Mouse (Mus musculus): ENCODE measurements around the gene Stard10.

The Stard10 gene

DNA sequence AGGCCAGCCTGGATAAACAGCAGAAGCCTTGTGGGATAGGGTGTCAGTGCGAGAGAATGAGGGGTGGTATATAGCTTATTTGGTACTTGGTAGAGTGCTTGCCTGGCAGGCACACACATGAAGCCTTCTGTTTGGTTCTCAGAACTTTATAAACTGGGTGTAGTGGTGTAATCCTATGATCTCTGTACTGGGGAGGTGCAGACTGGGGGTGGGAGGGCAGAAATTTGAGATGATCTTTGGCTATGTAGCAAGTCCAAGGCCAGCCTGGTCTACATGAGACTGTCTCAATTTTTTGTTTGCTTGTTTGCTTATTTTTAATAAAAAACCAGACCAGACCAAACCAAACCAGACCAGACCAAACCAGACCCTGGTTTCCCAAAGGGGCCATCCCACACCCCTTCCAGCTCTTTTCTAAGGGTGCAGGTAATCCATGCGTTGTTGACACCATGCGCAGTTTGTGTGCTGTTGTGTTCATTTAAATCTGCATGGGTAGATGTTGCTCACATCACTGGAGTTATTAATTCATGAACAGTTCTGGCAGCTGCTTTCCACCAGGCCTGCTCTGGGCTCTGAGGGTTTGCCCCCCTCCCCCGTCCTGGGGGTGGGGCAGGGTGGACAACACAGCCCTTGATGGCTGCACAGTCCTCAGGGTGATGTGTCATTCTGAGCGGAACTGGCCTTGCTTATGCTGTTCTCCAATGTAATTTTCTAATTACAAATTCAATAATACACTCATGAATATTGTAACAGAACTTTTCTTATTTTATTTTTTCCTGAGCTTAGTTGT is 15.4 kb downstream of the Stard10 start:
- DNase-seq: no peak

DNA sequence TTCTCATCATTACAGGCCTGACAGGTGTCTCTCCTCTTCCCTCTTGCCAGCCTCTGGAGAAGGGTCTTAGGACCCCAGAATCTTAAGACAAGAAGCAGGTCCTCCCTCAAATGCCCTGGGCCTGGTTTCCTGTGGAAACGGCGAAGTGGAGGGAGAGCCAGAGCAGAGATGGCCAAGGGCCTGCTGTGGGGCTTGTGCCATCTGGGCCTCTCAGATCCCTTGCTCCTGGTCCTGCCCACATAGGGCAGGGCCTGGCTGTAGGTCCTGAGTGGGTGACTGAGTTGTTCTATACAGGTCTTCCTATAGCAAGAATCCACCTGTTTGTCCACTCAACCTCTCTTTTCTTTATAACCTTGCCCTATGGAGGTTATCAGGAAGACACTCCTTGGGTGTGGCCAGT is 18.3 kb downstream of the Stard10 start:
- DNase-seq: no peak

DNA sequence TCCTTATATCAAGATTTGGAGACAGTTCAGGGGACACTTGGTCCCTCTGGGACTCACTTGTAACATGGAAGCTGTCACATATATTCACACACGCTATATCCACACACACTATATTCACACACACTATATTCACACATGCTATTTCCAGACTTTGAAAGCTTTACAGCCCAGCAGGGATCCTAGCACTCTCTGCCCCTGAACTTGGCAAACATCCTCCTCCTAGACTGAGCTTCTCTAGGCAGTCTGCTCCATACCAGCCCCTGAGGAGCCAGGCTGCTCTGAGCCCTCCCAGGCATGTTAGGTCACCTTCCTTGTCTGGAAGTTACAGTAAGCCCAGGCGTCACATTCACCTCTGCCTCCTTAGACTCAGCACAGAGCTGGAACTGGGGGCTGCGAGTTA is 19.8 kb downstream of the Stard10 start:
- DNase-seq: no peak

DNA sequence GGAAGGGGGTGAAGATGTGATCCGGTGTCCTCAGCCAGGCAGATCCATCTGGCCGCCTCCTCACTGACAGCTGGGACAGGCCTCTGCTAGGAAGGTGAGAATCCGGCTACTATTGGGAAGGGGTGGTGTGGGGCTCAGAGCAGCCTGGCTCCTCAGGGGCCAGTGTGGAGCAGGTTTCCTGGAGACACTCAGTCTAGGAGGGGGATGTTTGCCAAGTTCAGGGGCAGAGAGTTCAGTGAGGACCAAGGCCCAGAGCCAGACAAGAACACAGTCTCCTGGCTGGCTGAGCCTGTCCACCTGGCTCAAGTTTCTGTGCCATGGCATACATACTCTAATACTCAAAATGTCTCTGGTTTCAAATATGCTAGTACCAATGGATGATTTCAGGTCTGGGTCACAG is 20.5 kb downstream of the Stard10 start:
- DNase-seq: no peak

DNA sequence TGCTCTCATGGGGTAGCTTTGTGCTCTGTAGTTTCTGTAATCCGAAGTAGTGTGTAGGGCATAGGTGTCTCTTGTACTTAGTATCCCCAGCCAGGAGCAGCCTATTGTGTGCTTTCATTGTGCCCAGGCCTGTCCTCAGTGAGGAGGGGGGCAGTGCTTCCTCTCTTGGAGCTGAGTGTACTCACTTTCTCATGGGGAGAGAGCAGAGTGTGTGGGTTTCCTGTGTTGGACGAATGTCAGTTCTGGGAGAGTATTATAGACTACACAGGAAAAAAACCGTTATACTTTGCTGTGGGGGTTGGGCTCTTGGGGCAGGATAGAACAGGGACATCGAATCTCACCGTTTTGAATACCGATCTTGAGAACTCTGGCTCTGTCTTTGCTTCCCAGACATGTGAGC is 24.5 kb downstream of the Stard10 start:
- no peak for DNase-seq

DNA sequence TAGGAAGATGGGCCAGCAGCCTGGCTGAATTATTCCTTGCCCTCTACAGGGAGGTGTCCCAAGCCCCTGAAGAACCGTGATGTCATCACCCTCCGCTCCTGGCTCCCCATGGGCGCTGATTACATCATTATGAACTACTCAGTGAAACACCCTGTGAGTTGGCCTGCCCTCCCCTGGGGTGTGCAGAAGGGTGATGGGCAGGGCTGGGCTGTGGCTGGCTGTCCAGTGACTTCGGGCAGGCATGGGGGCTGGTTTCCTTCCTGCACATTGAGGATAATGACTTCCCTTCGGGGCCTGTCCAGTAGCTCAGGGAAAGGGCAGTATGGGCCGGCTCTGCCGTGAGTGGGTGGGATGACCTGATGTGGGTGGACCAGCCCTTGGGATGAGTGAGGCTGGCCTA is 26.2 kb downstream of the Stard10 start:
- no peak for DNase-seq

DNA sequence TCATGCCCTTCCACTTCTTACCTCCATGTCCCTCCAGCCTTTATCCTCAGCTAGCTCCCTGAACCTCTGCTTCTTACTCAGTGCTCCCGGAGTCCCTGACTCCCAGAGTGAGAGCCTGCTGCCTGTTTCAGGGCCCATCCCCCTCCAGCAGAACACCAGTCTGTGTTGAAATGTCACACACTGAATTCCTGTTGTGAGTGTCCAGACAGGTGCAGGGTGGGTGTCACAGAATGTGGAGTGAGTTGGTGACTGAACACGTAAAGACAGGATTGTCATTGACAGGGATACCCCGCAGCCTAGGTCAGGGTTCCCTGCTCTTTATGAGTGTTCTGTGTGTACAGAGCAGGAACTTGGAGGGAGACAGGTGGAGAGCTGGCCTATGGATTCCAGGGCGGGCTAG is 28.0 kb downstream of the Stard10 start:
- no peak for DNase-seq

DNA sequence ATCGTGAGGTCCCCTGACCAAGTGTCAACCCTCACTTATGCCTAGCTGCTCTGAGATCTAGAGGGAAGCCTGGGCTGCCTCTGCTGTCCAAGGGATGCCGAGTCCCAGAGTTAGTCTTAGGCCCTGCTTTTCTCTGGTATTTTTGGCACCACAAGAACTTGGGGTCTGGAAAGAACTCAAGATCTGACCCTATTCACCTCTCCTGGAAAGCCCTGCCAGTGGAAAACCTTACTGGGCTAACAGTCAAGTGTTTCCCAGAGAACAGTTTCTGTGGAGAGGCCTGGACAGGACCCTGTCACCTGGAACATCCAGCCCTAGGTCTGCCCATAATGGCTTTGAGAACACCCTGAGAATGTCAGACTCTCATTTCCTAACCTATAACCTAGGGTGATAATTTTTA is 30.1 kb downstream of the Stard10 start:
- no peak for DNase-seq

DNA sequence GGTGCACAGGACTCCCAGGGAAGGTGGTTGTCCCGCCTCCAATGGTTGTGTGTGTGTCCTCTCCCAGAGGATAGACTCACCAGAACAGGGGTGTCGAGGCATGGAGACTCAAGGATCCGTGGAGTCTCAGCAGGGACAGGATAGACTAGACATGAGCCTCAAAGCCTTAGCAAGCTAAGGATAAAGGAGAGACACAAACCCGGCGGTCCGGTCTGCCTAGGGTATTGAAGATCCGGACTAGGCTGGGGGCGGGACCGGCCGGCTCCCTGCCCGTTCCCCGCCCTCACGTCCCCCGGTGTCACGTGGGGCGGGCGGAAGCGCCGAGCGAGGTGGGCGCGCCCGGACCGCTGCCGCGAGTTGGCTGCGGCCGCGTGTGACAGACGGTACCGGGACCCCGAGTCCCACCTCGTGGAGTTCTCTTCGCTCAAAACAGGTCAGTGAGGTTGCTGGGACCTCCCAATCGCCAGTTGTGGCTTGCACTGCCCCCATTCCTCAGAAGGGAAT is 30.9 kb downstream of the Stard10 start, which contains the start of gene Arap1:
Gene Arap1, plus strand, starts transcription at position 301 of the 504 bp plus-strand sequence.
- DNase-seq: peak; percentile 79

DNA sequence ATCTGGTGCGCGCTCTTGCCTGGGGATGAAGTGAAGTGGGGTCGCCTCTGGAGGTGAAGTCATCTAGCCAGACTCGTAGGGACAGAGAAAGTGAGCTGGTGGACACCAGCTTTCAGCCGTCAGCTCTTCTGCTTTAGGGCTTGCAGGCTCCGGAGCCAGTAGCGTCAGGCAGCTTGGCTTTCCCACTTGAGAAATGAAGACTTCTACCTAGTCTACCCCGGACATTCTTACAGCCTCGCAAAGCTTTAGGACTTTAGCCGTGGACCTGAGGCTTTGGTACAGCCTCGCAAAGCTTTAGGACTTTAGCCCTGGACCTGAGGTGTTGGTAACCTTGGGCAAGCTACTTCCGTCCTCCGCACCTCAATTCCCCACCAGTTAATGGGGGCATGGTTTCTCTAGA is 31.4 kb downstream of the Stard10 start:
- DNase-seq: peak; percentile 41

DNA sequence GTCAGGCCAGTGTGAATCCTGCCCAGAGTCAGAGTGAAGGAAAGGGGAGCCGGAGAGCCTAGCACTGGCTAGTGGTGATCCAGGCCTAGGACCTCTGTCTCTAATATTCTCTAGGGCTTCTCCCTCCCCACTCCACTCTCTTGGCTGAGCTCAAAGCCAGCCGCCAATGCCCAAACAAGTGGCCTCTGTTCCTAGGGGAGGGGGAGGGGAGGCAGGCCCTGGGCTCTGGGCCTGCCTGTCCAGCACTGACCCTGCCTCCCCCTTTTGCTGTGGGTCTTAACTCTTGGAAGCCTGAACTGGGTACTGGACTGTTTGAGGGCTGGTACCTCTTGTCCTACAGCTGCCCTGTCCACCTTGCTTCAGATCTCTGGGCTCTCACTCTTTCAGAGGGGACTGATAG is 33.0 kb downstream of the Stard10 start:
- no peak for DNase-seq

DNA sequence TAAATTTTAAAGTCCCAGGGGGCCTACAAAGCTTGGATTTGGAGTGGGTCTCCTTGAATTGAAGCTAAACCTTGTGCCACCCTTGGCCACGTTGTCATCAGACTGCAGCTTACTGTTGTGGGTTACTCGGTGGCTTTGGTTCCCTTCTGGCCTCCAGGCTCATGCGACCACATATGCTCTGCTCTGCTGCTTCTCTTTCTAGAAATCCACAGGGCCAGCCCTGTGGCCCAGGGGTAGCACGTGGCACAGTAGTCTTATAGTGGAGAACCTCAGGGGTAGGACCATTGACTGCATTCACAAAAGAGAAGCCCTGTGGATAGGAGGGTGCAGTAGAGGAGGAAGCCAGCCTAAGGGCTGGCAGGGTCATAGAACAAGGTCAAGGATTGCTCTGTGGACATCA is 35.5 kb downstream of the Stard10 start:
- no peak for DNase-seq

DNA sequence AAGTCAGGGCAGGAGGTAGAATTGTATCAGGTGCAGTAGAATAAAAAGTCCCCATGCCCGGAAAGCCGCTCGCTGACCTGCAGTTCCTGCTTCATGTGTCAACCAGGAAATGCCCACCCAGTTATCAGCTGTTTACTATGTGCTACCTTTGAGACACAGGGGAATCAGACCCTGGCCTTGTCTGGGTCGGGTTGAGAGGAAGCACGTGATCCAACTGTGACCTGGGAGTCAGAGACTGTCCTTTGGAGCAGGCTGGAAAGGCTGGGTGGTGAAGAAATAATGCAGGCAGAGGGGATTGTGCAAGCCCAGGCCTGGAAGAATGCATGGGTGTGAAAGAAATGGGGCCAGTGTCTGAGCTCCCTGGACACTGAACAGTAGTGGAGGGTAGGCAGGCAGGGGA is 37.5 kb downstream of the Stard10 start:
- DNase-seq: peak; percentile 45

DNA sequence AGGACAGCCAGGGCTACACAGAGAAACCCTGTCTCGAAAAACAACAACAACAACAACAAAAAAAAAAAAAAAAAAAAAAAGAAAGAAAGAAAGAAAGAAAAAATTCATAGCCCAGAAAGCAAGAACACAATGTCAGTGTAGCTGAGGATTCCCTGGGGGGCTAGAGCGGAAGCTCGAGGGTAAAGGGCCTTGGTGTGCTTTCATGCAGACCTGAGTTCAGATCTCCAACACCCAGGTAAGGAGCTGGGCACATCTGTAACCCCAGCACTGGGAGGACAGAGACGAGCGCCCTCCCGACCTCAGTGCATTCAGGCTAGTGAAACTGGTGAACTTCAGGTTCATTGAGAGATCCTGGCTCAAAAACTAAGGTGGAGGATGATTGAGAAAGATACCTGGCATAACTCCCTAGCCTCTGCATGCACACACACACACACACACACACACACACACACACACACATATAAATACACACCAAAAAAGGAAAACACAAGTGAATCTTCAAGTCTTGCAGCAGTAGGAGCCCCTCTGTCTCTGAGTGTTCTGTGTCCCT is 38.7 kb downstream of the Stard10 start:
- no peak for DNase-seq

DNA sequence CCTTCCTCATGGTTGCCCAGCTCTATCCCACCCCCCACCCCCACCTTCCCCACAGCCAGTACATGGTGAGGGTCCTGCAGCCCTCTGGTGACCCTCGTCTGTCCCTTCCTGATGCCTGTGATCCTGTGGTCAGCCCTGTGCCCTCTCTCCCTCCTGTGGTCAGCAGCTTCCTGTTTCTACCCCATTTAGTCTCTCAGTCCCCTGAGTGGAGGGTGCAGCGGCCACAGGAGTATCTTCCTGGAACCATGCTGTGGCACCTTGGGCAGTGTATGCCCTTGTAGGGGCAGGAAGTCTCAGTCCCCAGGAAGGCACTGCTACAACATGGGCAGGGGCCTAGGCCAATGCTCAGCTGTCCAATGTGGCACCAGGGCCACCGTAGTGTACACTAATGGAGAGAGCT is 40.0 kb downstream of the Stard10 start:
- DNase-seq: no peak

DNA sequence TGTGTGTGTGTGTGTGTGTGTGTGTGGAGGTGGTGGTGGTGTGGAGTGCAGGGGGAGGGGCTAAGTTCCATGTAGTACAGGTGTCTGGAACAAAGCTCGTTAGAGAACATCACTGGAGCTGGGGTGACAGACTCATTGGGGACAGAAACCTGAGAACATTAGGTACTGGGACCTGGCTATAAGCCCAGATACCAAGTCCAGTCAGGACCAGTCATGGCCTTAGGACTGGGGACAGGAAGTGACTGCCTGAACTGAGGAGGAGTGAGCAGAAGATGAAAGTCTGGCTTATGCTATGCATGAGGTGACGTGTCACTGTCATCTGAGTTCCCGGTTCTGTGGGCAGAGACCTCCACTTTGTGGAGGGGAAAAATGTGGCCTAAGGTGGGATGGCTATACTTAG is 43.5 kb downstream of the Stard10 start:
- DNase-seq: peak; percentile 54

DNA sequence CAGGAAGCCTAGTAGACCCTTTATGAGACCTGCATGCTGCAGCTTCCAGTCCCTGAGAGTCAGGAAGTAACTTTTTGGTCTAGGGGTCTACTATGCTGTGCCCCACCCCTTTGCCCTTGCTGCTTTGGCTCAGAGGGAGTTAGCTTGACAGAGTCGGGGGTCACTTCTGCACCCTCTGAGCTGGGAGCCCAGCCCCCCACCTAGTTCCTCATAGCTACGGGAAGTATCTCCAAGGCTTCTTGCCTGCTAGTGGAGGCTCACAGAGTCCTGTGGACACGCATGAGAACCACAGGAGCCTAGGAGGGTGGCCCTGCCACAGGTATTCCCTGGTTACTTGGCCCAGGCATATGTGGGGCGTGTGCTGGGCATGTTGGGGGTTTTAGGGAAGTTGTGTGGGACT is 44.1 kb downstream of the Stard10 start:
- no peak for DNase-seq

DNA sequence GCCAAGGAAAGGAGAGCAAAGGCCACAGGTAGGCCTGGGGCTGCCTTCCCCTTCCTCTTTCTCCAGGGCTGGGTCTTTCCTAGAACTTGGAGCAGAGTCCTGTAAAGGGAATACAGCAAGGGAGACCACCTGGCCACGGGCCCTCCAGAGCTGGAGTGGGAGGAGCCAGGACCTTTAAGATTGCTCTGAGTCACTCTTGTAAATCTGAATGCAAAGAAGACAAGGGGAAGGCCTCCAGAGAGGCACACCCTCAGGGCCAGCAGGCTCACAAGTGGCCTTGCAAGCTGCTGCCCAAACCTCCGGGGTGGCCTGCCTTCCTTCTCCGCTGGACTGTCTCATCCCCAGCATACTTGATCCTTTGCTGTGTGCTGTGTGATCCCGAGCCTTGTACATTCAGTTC is 44.9 kb downstream of the Stard10 start:
- no peak for DNase-seq

DNA sequence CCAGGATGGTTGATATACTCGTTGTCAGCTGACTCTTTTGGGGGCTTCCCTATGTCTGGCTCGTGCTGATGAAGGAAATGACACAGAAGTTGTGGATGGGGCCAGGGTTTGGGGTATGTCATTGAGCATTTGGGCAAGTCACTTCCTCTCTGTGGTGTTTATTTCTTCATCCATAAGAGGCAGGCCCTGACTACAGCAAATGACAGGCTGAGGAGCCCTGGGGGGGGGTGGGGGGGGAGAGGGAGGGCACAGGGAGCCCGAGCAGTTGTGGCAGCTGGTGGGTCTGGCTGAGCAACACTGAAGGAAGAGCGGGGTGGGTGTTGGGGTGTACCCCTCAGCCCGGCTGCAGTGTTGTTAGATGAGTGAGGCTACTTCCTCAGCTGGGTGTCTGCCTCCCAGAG is 45.9 kb downstream of the Stard10 start:
- DNase-seq: no peak

DNA sequence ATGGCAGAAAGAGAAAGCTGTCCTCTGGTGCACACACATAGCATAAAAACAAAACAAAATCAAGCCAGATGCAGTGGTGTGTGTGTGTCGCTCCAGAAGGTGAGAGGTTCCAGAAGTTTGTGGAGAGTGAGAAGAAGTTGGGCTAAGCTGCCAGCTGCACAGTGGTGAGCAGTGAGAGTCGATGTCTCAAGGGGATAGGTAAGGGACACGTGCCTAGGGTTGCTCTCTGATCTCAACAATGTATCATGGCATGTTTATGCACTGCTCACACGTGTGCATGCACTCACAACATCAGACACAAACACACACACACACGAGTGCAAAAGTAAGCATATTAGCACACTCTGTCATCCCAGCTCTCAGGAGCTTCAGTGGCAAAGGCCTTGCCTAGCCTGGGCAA is 47.0 kb downstream of the Stard10 start:
- no peak for DNase-seq

DNA sequence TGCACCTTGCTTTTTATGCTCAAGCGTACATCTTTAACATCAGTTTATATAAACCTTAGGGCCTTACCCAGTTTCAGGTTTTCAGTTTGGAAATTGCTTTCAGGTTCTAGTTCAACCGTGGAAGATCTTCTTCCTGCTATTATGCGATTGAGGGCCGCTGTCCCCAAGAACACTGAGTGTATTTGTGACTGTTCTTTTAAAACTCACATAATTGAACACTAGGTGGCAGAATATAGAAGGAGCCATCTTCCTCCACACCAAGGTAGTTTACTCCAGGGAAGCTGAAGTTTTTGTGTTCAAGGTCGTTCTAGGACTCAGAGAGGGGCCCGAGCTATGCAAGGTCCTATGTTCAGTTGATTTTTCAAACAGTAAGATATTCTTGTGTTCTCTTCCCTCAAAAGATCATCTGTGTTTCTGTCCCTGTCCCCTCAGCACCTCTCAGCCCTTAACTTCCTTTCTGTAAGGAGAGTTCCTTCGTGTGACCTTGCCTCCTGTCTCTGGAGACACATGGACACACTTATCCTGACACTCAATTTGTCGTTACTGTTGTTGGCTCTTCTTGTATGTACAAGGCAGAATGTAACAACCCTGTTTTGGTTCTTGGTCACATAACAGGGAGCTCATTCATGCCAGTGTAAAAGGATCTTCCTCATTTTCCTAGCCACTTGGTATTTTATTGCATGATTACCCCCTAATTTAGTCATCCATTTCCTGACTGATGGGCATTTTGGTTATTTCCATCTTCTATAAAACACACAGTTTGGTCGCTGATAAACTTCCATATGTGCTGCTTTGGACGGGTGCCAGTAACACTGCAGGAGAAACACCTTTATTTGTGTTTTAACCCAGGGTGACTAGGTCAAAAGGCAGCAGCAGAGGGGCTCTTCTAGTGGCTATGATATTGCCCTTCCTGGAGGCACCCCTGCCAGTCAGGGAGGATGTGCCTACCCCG is 51.3 kb downstream of the Stard10 start:
- DNase-seq: no peak

DNA sequence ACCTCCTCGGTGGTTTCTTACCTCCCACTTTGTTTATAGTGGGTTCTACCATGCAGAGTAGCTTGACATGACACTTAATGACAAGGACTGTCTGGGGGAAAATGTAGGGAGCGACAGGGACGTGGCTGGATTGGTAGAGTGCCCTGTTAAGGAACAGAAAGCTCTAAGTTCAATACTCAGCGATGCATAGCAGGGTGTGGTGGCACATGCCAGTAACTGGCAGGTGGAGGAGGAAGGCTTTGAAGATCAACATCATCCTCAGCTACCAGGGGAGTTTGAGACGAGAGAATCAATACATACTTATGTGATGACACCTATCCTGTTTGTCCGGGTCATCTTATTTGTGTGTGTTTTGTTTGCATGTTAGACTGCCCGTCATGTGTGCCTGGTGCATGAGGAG is 52.8 kb downstream of the Stard10 start:
- DNase-seq: no peak

DNA sequence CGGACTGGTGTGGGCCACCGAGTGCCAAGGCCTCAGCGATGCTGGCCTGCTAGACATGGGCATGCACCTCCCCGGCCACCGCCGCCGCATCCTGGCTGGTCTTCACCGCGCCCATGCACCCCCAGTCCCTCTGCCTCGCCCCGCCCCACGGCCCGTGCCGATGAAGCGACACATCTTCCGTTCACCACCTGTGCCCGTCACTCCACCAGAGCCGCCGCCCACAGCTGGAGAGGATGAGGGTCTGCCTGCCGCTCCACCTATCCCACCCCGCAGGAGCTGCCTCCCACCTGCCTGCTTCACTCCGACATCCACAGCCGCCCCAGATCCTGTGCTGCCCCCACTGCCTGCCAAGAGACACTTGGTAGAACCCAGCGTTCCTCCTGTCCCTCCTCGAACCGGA is 56.2 kb downstream of the Stard10 start:
- no peak for DNase-seq

DNA sequence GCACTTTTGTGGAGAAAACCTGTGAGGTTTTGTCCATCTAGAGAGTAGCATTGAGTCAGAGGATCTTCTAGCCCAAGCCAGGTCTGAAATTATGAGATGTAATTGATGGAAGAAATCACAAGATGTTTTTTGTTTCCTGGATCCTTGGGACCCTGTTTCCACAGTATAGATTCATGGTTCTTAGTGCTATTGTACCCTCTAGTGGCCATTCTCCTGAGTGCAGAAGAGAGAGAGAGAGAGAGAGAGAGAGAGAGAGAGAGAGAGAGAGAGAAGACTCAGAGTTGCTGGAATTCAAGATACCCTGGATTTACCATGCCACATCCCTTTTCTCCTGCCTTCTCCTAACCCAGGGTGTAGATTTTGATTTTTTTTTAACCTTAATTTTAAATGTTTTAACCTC is 57.3 kb downstream of the Stard10 start:
- DNase-seq: peak; percentile 71

All from kidney, postnatal 14 days (tissue).